Mouse (Mus musculus) neutrophil, adult 5-6 weeks (primary cell): ENCODE data around the gene Fam163b. TPM values are rescaled to one million over a fixed set of nuclear protein-coding genes. Genes with fewer than 3 reads are reported as not detected.

ENCODE experiments used
- ATAC-seq: fragments of 151-379, 151-347 bp; 2 replicates; pipeline ENCODE4 v1.8.0; 2017; ENCODE audit warnings: mild to moderate bottlenecking, moderate TSS enrichment; ENCODE audit not compliant: insufficient number of reproducible peaks, poor library complexity, low FRiP score, severe bottlenecking; ENCODE audit errors: extremely low read depth
- total RNA-seq: library from RNA; stranded (forward); fragments of 200-1000 nt; gene quantifications from 2 replicates; pipeline ENCODE4 v1.2.3, GENCODE M21; 2017

Gene Fam163b
- not detected in 2 replicates for total RNA-seq

- no peak for ATAC-seq
Measured at GRCm38 (mm10) chr2:27141950-27142693, at the start of gene Fam163b. Gene Fam163b (minus strand): TSS chr2:27142491.

GRCm38 (mm10) chr2:27189994-27190393 is 47.7 kb upstream of the Fam163b start:
- ATAC-seq: no peak

- ATAC-seq: peak; percentile 42; the same call in 1 of the 2 replicates
Measured at GRCm38 (mm10) chr2:27187531-27187930, 45.2 kb upstream of the Fam163b start.

- no peak for ATAC-seq
Measured at GRCm38 (mm10) chr2:27183734-27184133, 41.4 kb upstream of the Fam163b start.

GRCm38 (mm10) chr2:27181907-27182306 is 39.6 kb upstream of the Fam163b start:
- ATAC-seq: no peak

GRCm38 (mm10) chr2:27179101-27179500 is 36.8 kb upstream of the Fam163b start:
- no peak for ATAC-seq

GRCm38 (mm10) chr2:27175696-27176267 is 33.5 kb upstream of the Fam163b start:
- no peak for ATAC-seq

- no peak for ATAC-seq
Measured at GRCm38 (mm10) chr2:27174242-27174641, 32.0 kb upstream of the Fam163b start.

GRCm38 (mm10) chr2:27166999-27167398 is 24.7 kb upstream of the Fam163b start:
- no peak for ATAC-seq

- no peak for ATAC-seq
Measured at GRCm38 (mm10) chr2:27166074-27166473, 23.8 kb upstream of the Fam163b start.

- ATAC-seq: no peak
Measured at GRCm38 (mm10) chr2:27164796-27165590, 22.7 kb upstream of the Fam163b start, which contains the start of gene Dbh. Gene Dbh (plus strand): TSS chr2:27165233.

- ATAC-seq: no peak
Measured at GRCm38 (mm10) chr2:27163851-27164250, 21.6 kb upstream of the Fam163b start.

GRCm38 (mm10) chr2:27162656-27163055 is 20.4 kb upstream of the Fam163b start:
- no peak for ATAC-seq

- ATAC-seq: no peak
Measured at GRCm38 (mm10) chr2:27161526-27161925, 19.2 kb upstream of the Fam163b start.

GRCm38 (mm10) chr2:27156596-27156995 is 14.3 kb upstream of the Fam163b start:
- no peak for ATAC-seq

- ATAC-seq: no peak
Measured at GRCm38 (mm10) chr2:27154466-27155185, 12.3 kb upstream of the Fam163b start.

GRCm38 (mm10) chr2:27149457-27149856 is 7.2 kb upstream of the Fam163b start:
- no peak for ATAC-seq

- ATAC-seq: no peak
Measured at GRCm38 (mm10) chr2:27146840-27147239, 4.5 kb upstream of the Fam163b start.

GRCm38 (mm10) chr2:27144957-27145356 is 2.7 kb upstream of the Fam163b start:
- ATAC-seq: no peak
